Mouse (Mus musculus) hindbrain, embryonic 15.5 days (tissue): Measurements from ENCODE around the gene Brd3os. TPM values are rescaled to one million over a fixed set of nuclear protein-coding genes. Genes with fewer than 3 reads are reported as not detected.

ENCODE experiments used
- ATAC-seq: fragments of 200-750 bp; cut with Nextera tagmentation; 2 replicates; pipeline ENCODE4 v1.8.0; 2017; ENCODE audit warnings: low read depth, moderate number of reproducible peaks, moderate TSS enrichment; ENCODE audit not compliant: low FRiP score
- H3K27ac ChIP-seq: fragments of 300-500 bp; sonication (generic); replicated peaks from 2 replicates; pipeline ENCODE4 v1.5.1; 2015; ENCODE audit warnings: mild to moderate bottlenecking, inconsistent platforms
- H3K27me3 ChIP-seq: fragments of 300-500 bp; sonication (generic); 2 replicates; pipeline ENCODE4 v1.6.1; 2015; ENCODE audit warnings: control low read depth, inconsistent platforms
- H3K36me3 ChIP-seq: fragments of 300-500 bp; sonication (generic); 2 replicates; pipeline ENCODE4 v1.6.1; 2015; ENCODE audit warnings: control low read depth, inconsistent platforms
- H3K4me1 ChIP-seq: fragments of 300-500 bp; sonication (generic); replicated peaks from 2 replicates; pipeline ENCODE4 v1.6.1; 2015; ENCODE audit warnings: control low read depth, inconsistent platforms
- H3K4me2 ChIP-seq: fragments of 300-500 bp; sonication (generic); 2 replicates; pipeline ENCODE4 v1.6.1; 2015; ENCODE audit warnings: moderate library complexity, mild to moderate bottlenecking, inconsistent platforms
- H3K4me3 ChIP-seq: fragments of 300-500 bp; sonication (generic); 2 replicates; pipeline ENCODE4 v1.5.1; 2015; ENCODE audit warnings: mild to moderate bottlenecking, inconsistent platforms
- H3K9ac ChIP-seq: fragments of 300-500 bp; sonication (generic); 2 replicates; pipeline ENCODE4 v1.6.1; 2015; ENCODE audit warnings: inconsistent platforms
- H3K9me3 ChIP-seq: fragments of 300-500 bp; sonication (generic); 2 replicates; pipeline ENCODE4 v1.6.1; 2016; ENCODE audit warnings: control low read depth, inconsistent platforms
- WGBS: fragments of 180-500 bp; shearing (Covaris S2); methylation state at CpG from one replicate; pipeline ENCODE4 v1.1.7; 2015; 5-methylcytosine and 5-hydroxymethylcytosine counted together
- polyA plus RNA-seq: library from polyadenylated mRNA; unstranded; fragments of >200 nt; fragmentation: Nextera tagmentation; extraction: Ambion mirVana; gene quantifications from 2 replicates; pipeline ENCODE4 v1.2.1, GENCODE M21; 2015

The Brd3os gene
- polyA plus RNA-seq, 1 experiment from 2014 or later: 44.6 TPM

DNA sequence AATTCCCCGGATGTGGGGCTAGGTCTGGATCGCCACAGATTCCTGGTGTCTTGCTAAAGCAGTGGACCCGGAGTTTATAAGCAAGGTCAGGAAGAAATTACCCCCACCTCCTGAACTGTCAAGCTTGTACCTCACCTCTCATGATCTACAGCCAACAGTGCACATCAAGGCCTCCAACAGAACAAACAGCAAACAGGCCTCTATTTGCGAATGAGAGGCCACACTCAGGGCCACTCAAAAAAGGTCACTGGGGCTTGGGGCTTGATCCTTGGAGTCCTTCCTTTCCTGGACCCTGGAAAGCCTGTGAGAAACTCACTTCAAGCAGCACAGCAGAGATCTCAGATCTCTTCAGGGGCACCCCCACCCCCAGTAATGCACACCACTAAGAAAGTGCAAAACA, 31.8 kb downstream of the Brd3os start:
- Histone ChIP-seq H3K9me3 (no peaks in the 10 kb centered on the region), H3K27me3 (no peaks in the 10 kb centered on the region), H3K4me3 (peak overlapping the region; percentile 83), H3K9ac (peak overlapping the region; percentile 82), H3K27ac (no peak overlapping the region), H3K4me1 (peaks cover 66% of the 10 kb centered on the region), H3K36me3 (no peaks in the 10 kb centered on the region), H3K4me2 (peak overlapping the region; percentile 99)
- ATAC-seq: no peak
- 31% methylated on average over 4 of the region's 4 CpGs for WGBS

DNA sequence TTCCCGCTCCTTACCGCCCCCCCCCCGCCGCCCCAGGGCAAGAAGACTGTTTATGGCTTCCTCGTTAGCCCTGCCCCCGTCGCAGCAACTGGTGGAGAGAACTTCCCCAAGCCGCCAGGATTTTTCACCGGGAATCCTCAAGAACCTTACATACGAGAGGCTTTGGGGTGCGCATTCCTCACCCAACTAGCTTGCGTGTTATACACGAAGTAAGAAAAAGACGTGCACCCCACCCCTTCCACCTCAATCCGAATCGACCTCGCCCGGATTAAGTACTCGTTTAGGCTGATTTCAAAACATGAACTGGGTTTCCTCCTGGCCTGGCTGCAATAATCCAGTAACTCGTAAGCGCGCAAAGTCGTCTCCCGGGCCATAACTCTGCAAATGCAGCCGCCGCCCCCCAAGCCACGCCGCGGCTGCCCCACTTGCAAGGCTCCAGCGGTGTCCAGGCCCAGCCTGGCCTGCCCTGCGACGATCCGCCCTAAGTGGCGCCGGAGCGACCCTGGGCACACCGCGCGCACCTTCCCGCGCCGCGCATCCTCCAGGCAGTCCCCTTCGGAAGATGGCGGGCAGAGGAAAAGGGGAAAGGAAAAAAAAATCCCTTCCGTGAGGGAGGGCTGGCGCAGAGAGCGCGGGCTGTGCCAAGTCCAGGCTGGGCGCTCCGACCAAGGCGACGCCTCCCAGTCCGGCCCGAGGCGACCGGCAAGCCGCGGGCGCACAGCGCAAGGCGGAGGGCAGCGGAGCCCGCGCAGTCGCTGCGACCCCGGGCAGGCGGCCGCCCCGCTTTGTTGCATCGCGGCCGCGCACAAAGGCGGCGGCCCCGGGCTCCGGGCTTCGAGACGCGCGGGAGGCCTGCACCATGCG, 32.7 kb downstream of the Brd3os start:
- Histone ChIP-seq H3K9me3 (no peaks in the 10 kb centered on the region), H3K27ac (peak overlapping the region; percentile 93), H3K36me3 (no peaks in the 10 kb centered on the region), H3K4me3 (peak overlapping the region; percentile 83), H3K9ac (peak overlapping the region; percentile 82), H3K27me3 (no peaks in the 10 kb centered on the region), H3K4me2 (peak overlapping the region; percentile 99), H3K4me1 (peaks cover 57% of the 10 kb centered on the region)
- WGBS: under 1% methylated on average over 75 of the region's 84 CpGs
- ATAC-seq: peak; percentile 51

DNA sequence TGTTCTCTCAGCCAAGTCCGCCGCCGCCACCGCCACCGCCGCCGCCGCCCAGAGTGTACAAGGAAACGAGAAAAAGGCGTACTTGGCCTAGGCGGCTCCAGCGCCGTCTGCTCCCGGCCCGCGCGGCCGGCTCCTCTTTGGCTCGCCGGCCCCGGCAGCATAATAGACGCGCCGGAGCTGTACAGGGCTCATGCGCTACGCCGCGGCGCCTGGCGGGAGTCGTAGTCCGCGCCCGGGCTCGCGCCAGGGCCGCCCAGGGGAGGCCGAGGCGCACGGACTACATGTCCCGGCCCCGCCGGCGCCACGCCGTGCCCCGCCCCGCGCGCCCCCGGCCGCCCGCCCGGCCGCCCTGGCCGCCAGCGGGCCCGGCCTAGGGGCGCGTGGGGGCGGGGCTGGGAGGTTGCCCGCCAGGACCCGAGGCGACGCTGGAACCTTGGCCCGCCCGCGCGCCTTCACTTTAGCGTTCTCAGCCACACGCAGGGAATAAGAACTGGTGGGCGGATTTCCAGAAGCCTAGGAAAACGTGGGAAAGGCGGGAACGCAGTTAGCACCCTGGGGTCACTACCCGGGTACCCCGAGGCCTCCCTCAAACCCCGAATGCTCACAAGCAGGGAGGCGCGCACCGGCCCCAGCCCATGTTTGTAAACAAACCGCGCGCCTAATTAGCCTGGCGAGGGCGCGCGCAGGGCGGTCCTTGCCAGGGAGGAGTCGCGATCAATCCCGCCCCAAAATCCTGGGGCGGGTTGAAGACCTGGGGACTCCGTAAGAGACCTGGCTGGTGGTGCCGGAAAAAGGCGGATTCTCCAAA, 33.6 kb downstream of the Brd3os start:
- H3K4me2 ChIP-seq: peak overlapping the region; percentile 99
- H3K27me3 ChIP-seq: no peaks in the 10 kb centered on the region
- peaks cover 48% of the 10 kb centered on the region for H3K4me1 ChIP-seq
- H3K36me3 ChIP-seq: no peaks in the 10 kb centered on the region
- H3K27ac ChIP-seq: peak overlapping the region; percentile 93
- WGBS: under 1% methylated on average over 87 of the region's 96 CpGs
- peak overlapping the region; percentile 83 for H3K4me3 ChIP-seq
- peak; percentile 99 for ATAC-seq
- no peaks in the 10 kb centered on the region for H3K9me3 ChIP-seq
- peak overlapping the region; percentile 82 for H3K9ac ChIP-seq

DNA sequence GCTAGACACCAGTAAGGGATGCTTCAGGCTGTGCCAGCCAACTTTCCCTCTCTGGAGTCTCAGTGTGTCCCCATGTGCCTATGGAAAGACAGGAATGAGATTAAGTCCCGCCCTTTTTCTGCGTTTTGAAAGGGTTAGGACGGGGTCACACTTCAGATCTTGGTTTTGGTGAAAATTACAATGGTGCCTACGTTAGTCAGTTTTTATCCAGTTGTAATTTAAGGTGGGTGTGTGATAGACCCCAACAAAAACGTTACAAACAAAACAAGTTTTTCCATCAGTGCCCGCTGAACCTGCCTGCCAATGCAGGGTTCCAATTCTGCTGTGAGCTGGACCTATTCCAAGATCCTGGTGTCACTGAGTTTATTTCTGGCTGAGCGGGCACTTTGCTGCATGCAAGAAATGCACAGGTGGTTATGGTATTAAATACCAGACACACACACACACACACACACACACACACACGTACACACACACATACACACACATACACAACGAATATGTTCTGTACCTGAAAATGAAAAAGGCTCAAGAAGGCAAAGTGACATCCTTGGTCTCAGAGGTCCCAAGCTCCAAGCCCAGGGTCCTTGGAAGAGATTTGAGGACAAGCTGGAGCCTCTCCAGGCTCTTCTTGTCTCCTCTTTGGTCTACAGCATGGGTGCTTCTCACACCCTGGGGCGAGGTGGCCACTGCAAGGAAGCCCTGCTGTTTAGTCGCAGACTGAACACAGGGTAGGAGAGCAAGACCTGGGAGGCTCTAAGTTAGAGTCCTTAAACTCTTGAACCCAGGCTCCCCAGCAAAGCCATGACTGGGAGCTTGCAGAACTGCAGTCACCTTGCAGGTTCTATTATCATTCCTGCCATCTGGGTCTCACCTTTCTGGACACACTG, 34.4 kb downstream of the Brd3os start:
- H3K27ac ChIP-seq: peak overlapping the region; percentile 93
- peaks cover 40% of the 10 kb centered on the region for H3K4me1 ChIP-seq
- ATAC-seq: no peak
- H3K9ac ChIP-seq: peak overlapping the region; percentile 58
- no peaks in the 10 kb centered on the region for H3K27me3 ChIP-seq
- peak overlapping the region; percentile 83 for H3K4me3 ChIP-seq
- H3K36me3 ChIP-seq: no peaks in the 10 kb centered on the region
- 25% methylated on average over 11 of the region's 11 CpGs for WGBS
- H3K9me3 ChIP-seq: no peaks in the 10 kb centered on the region
- H3K4me2 ChIP-seq: peak overlapping the region; percentile 99

DNA sequence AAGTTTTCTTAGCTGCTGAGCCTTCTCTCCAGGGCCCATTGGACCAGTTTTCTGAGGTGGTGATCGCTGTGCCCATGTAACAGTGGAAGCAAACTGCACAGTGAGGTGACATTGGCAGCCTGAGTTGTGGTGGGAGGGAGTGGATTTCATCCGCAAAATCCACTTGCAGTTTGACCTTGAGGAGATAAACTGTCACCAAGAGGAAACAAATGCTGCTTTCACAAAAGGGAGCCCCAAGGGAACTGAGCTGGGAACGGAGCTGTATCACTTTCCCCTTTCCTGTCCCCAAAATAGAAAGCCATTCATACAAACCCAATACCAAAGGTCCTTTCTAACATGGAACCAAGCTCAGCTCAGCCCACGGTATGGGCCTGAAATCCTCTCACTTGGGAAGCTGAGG, 37.7 kb downstream of the Brd3os start:
- Histone ChIP-seq H3K36me3 (no peaks in the 10 kb centered on the region), H3K9me3 (no peaks in the 10 kb centered on the region), H3K27me3 (no peaks in the 10 kb centered on the region), H3K4me1 (peaks cover 10% of the 10 kb centered on the region), H3K4me2 (no peak overlapping the region), H3K27ac (no peak overlapping the region), H3K4me3 (no peak overlapping the region), H3K9ac (no peak overlapping the region)
- WGBS: 78% methylated on average over 4 of the region's 4 CpGs
- no peak for ATAC-seq

DNA sequence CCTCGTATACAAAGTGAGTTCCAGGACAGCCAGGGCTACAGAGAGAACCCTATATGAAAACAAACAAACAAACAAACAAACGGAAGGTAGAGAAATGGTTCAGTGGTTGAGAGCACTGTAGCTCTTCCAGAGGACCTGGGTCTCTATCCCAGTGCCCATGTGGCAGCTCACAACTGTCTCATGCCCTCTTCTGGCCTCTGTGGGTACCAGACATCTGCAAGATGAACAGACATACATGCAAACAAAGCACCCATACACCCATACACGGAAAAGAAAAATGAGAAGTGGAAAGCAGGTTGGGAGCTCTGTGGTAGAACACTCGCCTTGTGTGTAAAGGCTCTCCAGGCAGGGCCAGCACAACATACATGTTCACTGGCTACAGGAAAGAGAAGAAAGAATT, 38.2 kb downstream of the Brd3os start:
- no peak for ATAC-seq
- Histone ChIP-seq H3K4me2 (no peak overlapping the region), H3K27me3 (no peaks in the 10 kb centered on the region), H3K4me1 (peaks cover 10% of the 10 kb centered on the region), H3K27ac (no peak overlapping the region), H3K36me3 (no peaks in the 10 kb centered on the region), H3K4me3 (no peak overlapping the region), H3K9ac (no peak overlapping the region), H3K9me3 (no peaks in the 10 kb centered on the region)
- WGBS: 75% methylated on average over 4 of the region's 4 CpGs

DNA sequence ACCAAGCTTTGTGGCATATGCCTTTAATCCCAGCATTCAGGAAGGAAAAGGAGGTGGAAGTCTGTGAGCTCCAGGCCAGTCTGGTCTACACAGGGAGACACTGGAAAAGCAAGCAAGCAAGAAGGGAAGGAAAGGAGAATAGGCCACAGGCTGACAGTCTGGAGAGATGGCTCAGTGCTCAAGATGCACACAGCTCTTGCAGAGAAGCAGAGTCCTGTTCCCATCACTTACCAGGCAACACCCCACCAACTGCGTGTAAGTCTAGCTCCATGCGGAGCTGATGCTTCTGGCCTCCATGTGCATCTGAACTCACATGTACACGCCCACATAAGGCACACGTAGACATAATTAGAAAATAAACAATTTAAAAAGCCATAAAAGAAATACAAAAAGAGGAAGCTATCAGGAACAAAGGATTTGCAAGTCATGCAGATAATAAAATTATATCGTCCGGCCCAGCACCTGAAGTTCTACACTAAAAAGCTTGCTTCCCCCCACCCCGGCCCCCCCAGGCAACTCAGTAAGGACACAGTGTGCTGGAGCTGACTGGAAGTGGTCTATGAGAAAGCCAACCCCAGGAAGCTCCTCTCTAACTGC, 40.2 kb downstream of the Brd3os start:
- ATAC-seq: no peak
- Histone ChIP-seq H3K27ac (no peak overlapping the region), H3K27me3 (no peaks in the 10 kb centered on the region), H3K4me2 (no peak overlapping the region), H3K36me3 (no peaks in the 10 kb centered on the region), H3K4me1 (no peaks in the 10 kb centered on the region), H3K9ac (no peak overlapping the region), H3K4me3 (no peak overlapping the region), H3K9me3 (no peaks in the 10 kb centered on the region)
- 86% methylated on average over 7 of the region's 7 CpGs for WGBS

DNA sequence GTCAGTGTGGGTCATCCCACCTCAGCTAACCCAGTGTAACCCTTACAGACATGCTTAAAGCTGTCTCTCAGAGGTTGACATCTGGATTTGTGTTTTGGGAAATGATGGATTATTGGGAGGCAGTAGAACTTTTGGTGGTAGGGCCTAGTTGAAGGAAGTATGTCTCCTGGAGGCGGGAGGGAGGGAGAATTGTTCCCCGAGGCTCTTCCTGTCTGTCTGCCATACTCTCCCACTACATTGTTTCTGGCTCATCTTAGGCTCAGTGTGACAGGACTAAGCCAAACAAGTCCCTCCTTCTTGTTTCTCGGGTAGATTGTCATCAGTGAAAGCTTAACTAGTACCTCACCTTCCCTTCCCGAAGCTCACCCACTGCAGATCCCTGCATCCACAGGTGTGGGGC, 44.6 kb downstream of the Brd3os start:
- no peaks in the 10 kb centered on the region for H3K4me1 ChIP-seq
- H3K4me2 ChIP-seq: no peak overlapping the region
- H3K27me3 ChIP-seq: no peaks in the 10 kb centered on the region
- WGBS: 85% methylated on average over 4 of the region's 4 CpGs
- H3K9ac ChIP-seq: no peak overlapping the region
- H3K36me3 ChIP-seq: no peaks in the 10 kb centered on the region
- H3K9me3 ChIP-seq: no peaks in the 10 kb centered on the region
- no peak overlapping the region for H3K27ac ChIP-seq
- ATAC-seq: no peak
- no peak overlapping the region for H3K4me3 ChIP-seq

DNA sequence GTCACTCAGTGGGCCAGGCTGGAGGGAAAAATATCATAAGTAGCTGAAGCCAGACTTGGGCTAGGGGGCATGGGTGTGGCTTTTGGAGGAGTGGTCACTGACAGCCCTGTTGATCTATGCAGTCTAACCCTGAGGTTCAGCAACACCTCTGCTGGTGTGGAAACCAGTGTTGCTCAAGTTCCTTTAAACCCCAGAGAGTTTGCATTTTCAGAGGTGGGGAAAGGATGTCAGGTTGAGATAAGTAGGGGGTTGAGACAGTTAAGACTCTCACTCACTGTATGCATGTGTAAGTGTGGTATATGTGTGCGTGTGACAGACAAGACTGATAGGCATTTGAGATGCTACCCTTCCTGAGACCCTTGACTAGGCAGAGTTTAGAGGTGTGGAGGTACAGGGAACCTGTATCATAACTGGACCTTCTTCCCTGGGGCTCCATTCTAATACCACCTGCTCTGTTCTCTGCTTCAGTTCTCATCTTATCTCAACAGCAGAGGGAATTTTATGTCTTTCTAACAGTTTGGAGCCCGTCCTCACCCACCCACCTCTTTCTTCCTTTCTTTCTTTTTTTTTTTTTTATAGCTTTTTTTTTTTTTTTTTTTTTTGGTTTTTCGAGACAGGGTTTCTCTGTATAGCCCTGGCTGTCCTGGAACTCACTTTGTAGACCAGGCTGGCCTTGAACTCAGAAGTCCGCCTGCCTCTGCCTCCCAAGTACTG, 45.4 kb downstream of the Brd3os start:
- no peak overlapping the region for H3K9ac ChIP-seq
- no peak for ATAC-seq
- H3K27ac ChIP-seq: no peak overlapping the region
- 91% methylated on average over 3 of the region's 4 CpGs for WGBS
- no peaks in the 10 kb centered on the region for H3K4me1 ChIP-seq
- no peak overlapping the region for H3K4me2 ChIP-seq
- no peak overlapping the region for H3K4me3 ChIP-seq
- no peaks in the 10 kb centered on the region for H3K9me3 ChIP-seq
- H3K27me3 ChIP-seq: no peaks in the 10 kb centered on the region
- no peaks in the 10 kb centered on the region for H3K36me3 ChIP-seq

DNA sequence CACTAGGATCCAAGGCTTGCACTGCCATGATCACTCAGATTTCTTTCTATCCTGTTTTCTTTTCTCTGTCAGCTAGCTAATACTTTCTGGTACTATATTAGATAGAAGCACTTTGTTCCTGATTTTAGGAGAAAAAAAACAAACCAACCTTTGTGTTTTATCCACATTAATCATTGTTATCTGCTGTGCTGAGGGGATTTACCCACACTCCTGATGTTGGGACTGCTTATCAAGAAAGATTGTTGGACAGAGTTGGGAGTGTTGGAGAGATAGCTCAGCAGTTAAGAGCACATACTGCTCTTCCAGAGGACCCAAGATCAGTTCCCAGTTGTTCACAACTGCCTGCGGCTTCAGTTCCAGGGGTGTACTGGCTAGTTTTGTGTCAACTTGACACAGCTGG, 46.2 kb downstream of the Brd3os start:
- no peak overlapping the region for H3K27ac ChIP-seq
- no peaks in the 10 kb centered on the region for H3K36me3 ChIP-seq
- WGBS: 100% methylated on average over 1 of the region's 1 CpGs
- H3K4me1 ChIP-seq: no peaks in the 10 kb centered on the region
- H3K27me3 ChIP-seq: no peaks in the 10 kb centered on the region
- ATAC-seq: no peak
- no peak overlapping the region for H3K4me2 ChIP-seq
- no peak overlapping the region for H3K4me3 ChIP-seq
- no peak overlapping the region for H3K9ac ChIP-seq
- no peaks in the 10 kb centered on the region for H3K9me3 ChIP-seq

DNA sequence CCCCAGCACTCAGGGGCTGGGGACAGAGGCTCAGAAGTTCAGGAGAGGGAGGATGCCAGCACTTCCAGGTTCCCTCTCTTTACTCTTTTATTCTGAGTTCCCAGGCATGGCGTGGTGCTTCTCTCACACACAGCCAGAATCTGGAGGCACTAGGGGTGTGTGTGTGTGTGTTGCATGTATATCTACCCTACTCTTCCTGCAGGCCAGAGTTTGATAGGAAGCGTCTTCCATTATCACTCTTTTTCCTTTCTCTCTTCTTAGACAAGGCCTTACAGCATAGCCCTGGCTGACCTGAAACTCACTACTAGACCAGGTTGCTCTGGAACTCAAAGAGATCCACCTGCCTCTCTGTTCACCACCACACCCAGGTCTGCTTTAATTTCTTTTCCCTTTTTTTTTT, 48.8 kb downstream of the Brd3os start:
- 75% methylated on average over 2 of the region's 2 CpGs for WGBS
- H3K4me3 ChIP-seq: no peak overlapping the region
- H3K4me1 ChIP-seq: no peaks in the 10 kb centered on the region
- H3K9ac ChIP-seq: no peak overlapping the region
- H3K27me3 ChIP-seq: no peaks in the 10 kb centered on the region
- no peaks in the 10 kb centered on the region for H3K36me3 ChIP-seq
- no peak overlapping the region for H3K27ac ChIP-seq
- no peak for ATAC-seq
- no peaks in the 10 kb centered on the region for H3K9me3 ChIP-seq
- H3K4me2 ChIP-seq: no peak overlapping the region
